Mouse (Mus musculus): ENCODE data around the gene Cabp4.

DNA sequence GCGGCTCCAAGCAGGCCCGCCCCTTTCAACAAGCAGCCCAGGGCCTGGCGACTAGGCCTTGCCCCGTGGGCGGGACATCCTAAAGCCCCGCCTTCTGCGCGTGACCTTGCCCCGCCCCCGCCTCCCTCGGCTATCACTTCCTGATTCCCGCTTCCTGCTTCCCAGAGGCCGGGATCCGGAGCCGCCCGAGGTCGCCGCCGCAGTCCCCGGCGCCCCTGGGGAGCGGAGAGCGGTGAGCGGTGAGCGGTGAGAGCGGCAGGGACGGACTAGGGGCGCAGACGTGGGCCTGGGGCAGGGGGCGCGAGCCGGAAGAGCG lies 4.6 kb upstream of the Cabp4 start, which contains the start of gene Coro1b:
- TF ChIP-seq GATA1 (IDR thresholded peaks at IDR 0.05; ENCODE audit: low read length) (no peak), TAL1 (IDR thresholded peaks at IDR 0.05; ENCODE audit: low read length) (no peak)
